Mouse (Mus musculus) thymus, postnatal 36 days (tissue): ENCODE data around the gene Panx2.
A peak's percentile ranks its signal among the peaks of the same experiment; 100 is the strongest.

Experiments used
- DNase-seq, 2 experiments: peaks; one replicate each; pipeline ENCODE4 v3.0.0; 2022; ENCODE audit warnings: mixed read lengths in 2 of 2

Panx2 gene

DNA sequence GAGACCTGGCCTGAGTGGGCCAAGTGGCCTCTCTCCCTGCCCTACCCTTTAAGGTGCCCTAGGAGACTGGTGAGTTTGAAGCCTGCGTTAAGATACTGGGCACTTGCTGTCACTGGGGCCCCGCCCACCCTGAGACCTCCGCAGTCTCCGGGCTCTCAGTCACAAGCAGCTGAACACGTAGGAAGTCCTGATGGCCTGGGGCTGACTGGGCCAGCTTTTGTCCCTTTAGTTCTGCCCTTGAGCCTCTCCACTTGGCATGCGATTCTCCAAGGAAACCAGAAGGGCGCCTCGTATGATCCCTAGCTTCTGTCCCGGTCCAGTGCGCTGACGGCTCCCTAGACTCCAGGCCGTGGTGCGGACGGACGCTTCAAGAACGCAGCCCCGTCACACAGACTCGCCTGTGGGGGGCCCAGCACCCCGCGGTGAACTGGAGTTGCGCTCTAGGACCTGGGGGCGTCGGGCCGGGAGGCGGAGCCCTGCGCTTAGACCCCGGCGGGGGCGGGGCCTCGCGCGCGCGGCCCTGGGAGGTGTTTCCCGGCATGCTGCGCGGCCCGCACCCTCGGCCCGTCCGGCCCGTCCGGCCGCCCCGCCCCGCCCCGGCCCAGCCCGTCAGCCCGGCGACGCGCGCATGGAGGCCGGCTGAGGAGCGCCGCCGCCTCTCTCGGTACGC lies 16.1 kb downstream of the Panx2 start:
- peak; percentile 84 to 88 for DNase-seq

DNA sequence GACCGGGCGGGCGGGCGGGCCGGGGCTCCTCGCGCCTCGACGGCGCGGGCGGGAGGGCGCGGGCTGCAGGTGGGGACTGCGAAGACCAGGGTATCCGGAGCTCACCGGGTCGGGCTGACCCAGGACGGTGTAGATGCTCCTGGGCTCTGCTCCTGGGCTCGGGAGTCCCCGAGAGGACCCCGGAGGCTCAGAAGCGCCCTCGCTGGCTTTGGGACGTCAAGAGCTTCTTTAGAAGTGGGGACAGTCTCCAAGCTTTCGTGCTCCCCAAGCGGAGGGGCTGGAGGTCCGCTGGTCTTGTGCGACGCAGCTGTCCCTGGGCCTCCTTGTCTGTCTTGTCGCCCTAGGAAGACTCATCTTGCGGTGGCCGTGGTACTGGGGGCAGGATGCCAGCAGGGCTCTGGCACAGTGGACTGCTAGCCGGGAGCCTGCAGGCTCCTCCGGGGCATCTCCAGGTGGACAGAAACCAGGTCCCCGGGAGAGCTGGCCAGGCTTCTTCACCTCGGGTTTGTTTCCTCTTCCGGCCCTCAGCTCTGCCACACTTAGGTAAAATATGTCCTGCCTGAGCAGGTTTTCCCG lies 16.7 kb downstream of the Panx2 start:
- DNase-seq = peak; percentile 46 to 54

DNA sequence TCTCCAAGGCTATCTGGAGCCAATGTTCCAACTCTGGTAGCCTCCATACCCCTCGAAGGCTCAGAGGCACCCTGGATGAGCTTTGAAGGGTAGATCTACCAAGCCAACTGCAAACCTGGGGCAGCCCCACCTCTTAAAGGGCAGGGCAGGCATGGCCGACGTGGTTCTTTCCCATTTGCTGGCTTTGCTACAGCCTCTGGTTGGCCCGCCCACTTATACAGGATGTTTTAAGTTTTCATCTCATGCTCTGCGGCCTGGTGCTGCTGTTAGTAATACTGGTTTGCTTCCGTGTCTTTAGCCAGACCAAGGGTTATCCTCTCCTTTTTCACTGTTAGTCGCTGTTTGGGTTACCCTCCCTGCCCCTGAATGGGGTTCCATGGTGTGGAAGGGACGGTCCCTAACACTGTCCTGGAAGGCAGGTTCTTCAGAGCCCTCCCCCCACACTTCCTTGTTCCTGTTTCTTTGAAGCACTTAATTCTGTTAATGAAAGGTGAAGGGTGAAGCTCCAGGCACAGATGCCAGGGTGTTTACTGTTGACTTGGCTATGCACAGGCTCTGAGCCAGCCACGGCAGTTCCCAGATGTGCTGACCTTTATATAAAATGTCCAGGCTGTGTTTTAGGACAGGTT lies 18.8 kb downstream of the Panx2 start:
- DNase-seq = peak; percentile 69 to 78

DNA sequence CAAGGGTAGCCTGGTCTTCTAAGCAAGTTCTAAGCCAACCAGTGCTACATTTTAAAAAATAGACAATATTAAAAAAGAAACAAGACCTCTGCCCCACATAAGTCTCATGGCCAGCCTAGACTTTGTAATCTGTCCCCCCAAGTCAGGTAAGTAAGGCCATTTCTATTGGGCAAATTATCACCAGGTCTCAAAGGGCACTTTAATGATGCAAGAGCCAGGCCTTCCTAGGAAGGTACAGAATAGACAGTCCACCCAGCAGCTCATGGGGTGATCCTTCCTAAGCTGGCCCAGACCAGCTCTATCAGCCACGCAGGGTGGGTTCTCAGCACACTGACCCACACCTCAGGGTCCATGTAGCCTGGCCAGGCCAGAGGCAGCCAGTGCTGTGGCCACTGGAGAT lies 24.4 kb downstream of the Panx2 start:
- no peak for DNase-seq

DNA sequence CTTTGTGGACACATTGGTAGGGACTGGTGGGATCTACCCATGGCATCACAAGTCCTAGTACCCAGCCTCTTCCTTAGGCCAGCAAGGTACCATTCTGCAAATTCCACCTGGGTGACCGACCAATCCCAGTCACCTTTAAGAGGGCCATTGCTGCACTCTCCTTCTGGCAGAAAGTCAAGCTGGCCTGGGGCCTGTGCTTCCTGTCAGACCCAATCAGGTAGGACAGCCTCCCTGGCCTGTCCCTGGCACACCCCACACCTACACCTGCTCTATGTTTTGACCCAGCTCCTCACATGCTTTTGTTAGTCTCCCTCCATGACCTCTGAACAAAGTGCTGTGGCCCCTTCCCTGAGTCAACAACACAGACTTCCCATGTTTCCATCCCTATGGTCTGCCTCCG lies 25.3 kb downstream of the Panx2 start:
- DNase-seq = no peak

DNA sequence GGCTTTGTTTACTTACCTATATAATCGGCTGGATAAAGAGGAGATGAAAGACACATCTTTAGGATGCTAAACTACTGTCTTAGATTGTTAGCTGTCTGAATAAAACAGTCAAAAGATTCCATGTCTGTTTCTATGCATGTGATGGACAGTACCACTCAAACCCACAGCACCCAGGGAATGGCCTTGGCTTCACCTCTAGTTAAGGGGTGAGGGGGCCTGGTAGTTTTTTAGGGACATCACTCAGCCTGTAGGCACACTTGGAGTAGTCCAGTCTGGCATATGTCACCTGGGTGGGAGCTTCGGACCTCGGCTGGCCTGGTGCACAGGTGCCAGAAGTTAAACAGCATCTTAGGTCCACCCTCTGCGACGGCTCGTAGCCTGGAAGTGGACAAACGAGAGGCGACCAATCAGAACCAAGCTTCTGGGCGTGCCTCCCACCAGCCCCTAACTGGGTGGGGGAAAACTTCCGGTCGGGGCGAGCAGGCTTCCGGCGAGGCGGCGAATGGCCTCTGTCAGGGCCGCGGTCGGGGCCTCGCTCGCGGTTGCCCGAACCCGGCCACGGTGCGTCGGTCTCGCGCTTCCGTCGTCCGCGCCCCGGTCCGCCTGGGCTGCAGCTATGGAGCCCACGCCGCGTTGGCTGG lies 29.2 kb downstream of the Panx2 start, which contains the start of gene Selenoo:
Gene Selenoo, plus strand, starts transcription at position 478 of the 641 bp plus-strand sequence.
- peak; percentile 81 to 84 for DNase-seq

DNA sequence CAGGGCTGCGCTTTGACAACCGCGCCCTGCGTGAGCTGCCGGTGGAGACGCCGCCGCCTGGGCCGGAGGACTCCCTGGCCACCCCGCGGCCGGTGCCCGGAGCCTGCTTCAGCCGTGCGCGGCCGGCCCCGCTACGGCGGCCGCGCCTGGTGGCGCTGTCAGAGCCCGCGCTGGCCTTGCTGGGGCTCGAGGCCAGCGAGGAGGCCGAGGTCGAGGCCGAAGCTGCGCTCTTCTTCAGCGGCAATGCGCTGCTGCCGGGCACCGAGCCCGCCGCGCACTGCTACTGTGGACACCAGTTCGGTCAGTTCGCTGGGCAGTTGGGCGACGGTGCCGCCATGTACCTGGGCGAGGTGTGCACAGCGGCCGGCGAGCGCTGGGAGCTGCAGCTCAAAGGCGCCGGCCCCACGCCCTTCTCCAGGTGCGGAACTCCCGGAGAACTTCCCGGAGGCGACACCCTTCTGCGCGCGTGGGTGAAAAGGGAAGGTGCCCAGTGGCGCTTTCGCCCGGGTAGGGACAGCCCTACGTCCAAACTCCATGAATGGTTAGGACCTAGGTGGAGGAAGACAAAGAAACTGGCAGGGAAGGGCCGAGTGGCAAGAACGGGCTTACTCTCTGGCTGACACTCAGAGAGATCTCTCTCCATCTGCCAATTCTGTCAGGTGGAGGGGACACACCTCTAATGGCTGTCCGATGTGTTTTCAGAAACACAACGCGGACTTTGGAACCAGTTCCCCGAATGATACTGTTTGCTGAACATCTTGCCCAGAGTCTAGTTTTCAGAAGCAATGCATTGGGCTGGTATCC lies 29.9 kb downstream of the Panx2 start:
- DNase-seq = peak; percentile 31 to 42

DNA sequence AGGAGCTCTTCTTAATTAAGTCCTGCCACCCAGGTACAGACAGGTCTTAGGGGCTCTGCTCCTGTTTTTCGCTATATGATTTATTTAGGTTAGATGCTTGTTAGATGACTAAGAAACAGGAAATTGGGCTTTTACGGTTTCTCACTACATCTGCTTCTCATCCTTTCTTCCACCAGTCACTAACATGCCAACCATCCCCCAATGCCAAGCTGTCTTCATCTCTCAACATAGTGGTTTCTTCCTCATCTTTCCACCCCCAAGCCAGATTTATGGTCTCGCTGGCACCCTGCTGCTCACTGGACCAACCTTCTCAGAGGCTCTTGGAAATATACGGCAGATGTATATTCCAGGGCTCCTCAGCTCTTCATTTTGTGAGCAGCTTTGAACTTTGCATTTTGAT lies 31.1 kb downstream of the Panx2 start:
- DNase-seq = no peak

DNA sequence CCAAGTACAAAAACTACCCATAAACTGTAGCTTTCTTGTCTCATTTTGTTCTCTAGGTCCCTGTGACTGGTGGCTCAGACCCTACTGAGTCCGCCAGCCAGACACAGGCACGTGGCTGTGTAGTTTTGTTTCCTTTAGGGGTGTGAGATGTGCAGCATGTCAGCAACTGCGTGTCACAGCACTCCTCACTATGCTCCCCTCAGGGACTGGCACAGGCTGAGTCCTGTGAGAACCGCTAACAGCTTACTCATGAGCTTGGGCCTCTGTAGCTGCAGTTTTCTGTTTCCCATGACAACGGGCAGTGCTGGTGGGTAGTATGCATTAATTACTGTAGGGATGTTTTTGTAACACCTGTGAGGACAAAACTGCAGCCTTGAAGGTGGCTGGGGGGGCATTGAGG lies 32.6 kb downstream of the Panx2 start:
- DNase-seq = no peak

DNA sequence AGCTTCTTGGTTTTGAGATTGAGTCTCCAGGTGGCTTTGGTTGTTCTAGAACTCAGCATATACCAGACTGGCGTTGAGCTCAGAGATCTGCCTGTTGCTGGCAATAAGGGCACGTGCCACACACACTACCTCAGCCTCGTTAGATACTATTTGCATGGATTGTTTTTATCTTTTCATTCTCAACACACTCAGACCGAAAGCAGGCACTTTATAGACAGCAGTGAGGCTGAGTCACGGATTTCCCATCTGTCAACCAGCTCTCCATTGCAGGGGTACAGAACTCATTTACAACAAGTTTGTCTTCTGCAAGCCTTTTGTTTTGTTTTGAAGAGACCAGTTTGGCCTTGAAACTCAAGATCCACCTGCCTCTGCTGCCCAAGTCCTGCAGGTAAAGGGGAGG lies 37.9 kb downstream of the Panx2 start:
- no peak for DNase-seq

DNA sequence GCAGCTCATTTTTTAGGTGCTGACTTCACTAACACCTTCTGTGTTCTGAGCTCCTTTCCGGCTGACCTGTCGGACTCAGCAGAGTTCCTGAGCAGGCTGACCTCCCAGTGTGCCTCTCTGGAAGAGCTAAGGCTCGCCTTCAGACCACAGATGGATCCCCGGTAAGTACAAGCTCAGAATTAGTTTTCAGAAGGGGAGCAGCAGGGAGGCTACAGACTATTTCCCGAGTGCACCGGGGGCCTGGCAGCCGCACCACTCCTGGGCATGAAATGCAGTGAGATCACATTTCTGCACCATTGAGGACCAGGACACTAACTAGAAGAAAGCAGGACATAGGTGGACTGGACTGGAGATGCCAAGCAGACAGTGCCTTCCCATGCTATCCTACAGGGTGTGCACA lies 39.1 kb downstream of the Panx2 start:
- DNase-seq = no peak

DNA sequence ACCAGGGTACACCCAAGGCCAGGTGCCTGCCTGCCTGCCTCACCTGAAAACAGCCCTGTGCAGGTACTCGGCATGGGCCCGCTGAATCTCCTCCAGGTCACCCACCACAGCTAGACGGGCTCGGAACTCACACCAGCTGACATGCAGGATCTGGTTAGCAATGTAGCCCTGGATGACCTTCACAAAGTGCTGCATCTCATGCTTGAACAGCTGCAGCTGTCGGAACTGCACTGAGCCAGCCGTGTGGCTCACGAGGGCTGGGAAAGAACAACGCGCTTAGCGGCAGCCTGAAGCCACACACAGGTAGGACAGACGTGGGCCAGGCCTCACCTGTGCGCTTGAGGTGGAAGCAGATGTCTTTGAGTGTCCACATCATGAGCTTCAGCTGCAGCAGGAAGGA lies 41.3 kb downstream of the Panx2 start:
- no peak for DNase-seq

DNA sequence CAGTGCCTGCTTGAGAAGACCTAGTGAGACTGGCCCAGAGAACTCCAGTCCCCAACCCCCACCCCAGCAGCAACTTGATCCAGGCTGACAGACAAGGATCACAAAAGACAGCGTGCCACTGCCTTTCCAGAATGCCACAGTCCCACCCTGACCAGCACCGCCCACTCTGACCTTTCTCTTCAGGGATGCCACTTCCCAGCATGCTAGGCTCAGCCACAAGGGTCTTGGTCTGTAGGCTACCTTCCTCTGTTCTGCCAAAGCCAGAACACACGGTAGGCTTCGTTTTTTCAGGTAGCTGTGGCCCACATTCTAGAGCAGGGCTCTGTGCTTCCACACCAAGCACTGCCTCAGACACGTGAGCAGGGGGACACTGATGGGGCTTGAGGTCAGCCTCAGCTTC lies 43.1 kb downstream of the Panx2 start:
- DNase-seq = no peak

DNA sequence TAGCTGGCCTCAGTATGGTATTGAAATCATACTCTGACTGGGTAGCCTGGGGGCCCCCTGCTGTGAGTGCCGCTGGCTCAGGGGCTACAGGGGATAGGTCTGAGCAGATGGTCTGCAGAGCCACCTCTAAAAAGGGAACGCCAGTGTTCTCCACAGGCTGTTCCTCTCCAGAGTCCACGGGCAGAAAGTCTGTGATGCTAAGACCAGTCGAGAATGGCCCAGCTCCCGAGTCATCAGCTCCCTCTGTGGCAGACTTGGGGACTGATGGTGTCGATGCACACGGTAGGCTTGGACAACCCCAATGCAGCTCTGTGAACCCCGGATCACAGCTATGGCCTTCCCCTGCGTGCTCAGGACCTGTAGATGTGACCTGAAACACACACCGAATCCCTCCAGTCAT lies 44.4 kb downstream of the Panx2 start:
- no peak for DNase-seq

DNA sequence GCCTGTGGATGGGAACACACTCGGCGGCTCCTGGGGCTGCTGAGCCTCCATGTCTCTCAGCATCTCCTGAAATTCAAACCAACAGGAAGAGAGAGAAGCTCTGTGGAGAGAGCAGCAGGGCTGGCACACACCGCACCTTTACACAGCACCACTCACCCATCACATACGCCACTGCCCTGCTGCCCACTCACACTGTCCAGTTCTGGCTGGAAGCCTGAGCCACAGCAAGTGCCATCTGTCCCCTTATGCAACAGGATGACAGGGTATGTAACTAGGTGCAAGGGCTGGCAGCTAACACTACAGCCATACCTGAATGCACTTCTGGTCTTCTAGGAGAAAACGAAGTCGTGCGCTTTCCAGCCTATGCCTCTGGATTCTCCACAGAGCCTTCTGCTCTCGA lies 44.9 kb downstream of the Panx2 start:
- no peak for DNase-seq

DNA sequence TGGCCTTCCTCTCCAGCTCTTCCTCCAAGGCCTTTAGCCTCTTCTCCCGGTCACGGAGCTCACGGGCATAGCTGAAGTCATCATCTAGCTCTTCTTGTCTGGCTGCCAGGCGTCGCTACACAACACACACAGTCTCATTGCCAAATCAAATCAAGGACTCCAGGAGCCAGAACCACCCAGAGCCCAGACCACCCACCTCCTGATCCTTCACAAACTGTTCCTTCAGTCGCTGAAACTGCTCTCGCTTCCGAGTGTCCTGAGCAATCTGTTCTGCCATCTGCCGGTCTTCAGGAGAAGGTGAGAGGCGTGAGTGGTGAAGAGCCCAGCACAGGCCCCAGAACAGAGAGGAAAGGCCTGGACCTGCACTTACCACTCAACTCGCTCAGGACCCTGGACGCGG lies 46.5 kb downstream of the Panx2 start:
- no peak for DNase-seq

DNA sequence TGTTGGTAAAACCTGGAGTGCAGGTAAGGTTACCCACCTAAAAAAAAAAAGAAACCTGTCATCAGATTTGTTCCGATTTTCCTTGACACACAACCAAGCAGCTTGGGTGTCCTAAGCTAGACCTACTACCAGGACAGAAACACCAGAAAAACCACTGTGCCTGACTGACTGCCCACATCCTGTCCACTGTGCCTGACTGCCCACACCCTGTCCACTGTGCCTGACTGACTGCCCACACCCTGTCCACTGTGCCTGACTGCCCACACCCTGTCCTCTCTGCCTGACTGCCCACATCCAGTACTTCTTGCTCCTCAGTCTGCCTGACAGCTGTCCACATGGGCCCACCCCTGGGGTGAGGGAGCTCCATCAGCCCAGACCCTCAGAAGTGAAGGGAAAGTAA lies 47.4 kb downstream of the Panx2 start:
- no peak for DNase-seq

DNA sequence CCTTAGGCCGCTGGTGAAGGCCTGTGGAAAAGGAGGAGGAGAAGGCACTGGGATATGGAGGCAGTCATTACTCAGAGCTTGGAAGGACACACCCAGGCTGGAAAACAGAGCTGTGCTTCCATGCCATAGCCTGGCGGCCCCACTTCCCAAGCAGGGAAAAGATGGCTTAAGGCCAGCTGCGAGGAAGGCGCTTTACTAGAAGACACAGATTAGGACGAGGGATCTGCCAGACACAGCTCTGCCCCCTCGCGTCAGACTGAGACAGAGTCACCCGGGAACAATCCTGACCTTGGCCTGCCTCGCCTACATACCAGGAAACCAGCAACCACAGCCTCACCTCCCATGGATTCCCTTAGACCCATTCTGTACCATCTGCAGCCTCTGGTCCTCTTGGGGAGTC lies 50.6 kb downstream of the Panx2 start:
- DNase-seq = no peak

DNA sequence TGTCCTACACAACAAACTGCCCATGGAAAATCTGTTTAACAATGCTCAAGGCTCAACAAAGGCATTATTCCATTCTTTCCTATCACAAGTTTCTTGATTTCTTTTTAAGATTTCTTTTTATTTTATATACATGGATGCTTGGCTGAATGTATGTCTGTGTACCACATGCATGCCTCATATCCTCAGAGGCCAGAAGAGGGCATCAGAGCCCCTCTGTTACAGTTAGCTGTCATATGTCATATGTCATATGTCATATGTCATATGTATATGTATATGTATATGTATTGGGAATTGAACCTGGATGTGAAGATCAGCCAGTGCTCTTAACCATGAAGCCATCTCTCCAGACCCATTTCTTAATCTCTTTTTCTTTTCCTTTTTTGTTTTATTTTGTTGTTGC lies 58.5 kb downstream of the Panx2 start:
- DNase-seq = peak in 1 of 2 experiments; percentile 18

DNA sequence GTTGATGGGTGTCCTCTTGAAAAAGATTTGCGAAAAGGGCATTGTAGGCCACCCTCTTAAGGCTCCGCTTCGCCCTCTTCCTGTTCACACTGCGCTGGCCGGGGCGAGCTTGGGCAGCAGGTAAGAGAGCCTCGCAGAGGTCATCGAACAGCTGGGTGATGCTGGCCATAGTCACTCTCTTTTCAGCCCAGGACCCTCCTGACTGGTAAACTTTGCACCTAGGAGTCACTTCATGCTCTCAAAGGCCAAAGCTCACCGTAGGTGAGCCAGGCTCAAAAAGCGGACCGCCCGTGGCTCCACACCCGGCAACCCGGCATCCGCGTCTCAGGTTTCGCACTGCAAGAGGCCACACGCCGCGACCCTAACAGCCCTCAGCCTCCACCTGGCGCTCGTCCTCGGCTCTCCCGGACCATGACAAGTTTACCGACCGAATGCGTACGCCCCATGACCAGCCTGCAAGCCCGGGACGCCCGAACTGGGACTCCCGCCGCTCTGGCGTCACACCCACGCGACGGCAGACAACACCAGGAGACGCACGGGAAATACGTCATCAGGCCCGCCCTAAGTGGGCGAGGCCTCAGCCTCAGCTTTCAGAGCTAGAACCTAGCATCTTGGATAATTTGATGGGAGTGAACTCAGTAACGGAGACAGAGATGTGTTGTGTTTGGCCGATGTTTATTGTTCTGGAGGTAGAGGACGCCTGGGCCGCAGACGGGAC lies 63.3 kb downstream of the Panx2 start, which contains the start of gene Tubgcp6:
Gene Tubgcp6, minus strand, starts transcription at position 464 of the 718 bp plus-strand sequence.
- DNase-seq = peak; percentile 92
